Mouse (Mus musculus) kidney, adult 18-20 months (tissue): ENCODE measurements around the gene Ssna1.

Experiments
- DNase-seq: peaks from one replicate; pipeline ENCODE4 v3.0.0; 2021

The Ssna1 gene

GRCm38 (mm10) chr2:25228431-25228889 lies 43.8 kb downstream of the Ssna1 start:
- DNase-seq: peak; percentile 88

- no peak for DNase-seq
Observed at GRCm38 (mm10) chr2:25227406-25227805, 44.8 kb downstream of the Ssna1 start.

GRCm38 (mm10) chr2:25226864-25227263 lies 45.4 kb downstream of the Ssna1 start:
- no peak for DNase-seq

- DNase-seq: no peak
Observed at GRCm38 (mm10) chr2:25225811-25226379, 46.3 kb downstream of the Ssna1 start.

- peak; percentile 96 for DNase-seq
Observed at GRCm38 (mm10) chr2:25224766-25225752, 47.2 kb downstream of the Ssna1 start.

GRCm38 (mm10) chr2:25224492-25224765 lies 47.8 kb downstream of the Ssna1 start, which contains the start of gene Tubb4b:
Gene Tubb4b (minus strand): TSS chr2:25224702.
- no peak for DNase-seq

GRCm38 (mm10) chr2:25223681-25224491 lies 48.4 kb downstream of the Ssna1 start:
- peak; percentile 84 for DNase-seq

GRCm38 (mm10) chr2:25221331-25221772 lies 50.9 kb downstream of the Ssna1 start:
- no peak for DNase-seq
